Mouse (Mus musculus) limb, embryonic 15.5 days (tissue): Measurements from ENCODE around the gene Dclk3. TPM values are rescaled to one million over a fixed set of nuclear protein-coding genes. Genes with fewer than 3 reads are reported as not detected.
A peak's percentile ranks its signal among the peaks of the same experiment; 100 is the strongest.

Experiments used
- ATAC-seq: fragments of 200-750 bp; cut with Nextera tagmentation; 2 replicates; pipeline ENCODE4 v1.8.0; 2017; ENCODE audit warnings: low read depth, moderate TSS enrichment; ENCODE audit not compliant: insufficient number of reproducible peaks, low FRiP score, low TSS enrichment
- H3K27ac ChIP-seq: fragments of 300-500 bp; sonication (generic); 2 replicates; pipeline ENCODE4 v1.5.1; 2015; ENCODE audit warnings: moderate library complexity, mild to moderate bottlenecking, inconsistent platforms
- H3K27me3 ChIP-seq: fragments of 300-500 bp; sonication (generic); 2 replicates; pipeline ENCODE4 v1.6.1; 2015; ENCODE audit warnings: inconsistent platforms
- H3K36me3 ChIP-seq: fragments of 300-500 bp; sonication (generic); 2 replicates; pipeline ENCODE4 v1.6.1; 2015; ENCODE audit warnings: inconsistent platforms
- H3K4me1 ChIP-seq: fragments of 300-500 bp; sonication (generic); 2 replicates; pipeline ENCODE4 v1.6.1; 2015; ENCODE audit warnings: inconsistent platforms
- H3K4me2 ChIP-seq: fragments of 300-500 bp; sonication (generic); 2 replicates; pipeline ENCODE4 v1.6.1; 2015; ENCODE audit warnings: mild to moderate bottlenecking, inconsistent platforms
- H3K4me3 ChIP-seq: fragments of 300-500 bp; sonication (generic); 2 replicates; pipeline ENCODE4 v1.5.1; 2015; ENCODE audit warnings: mild to moderate bottlenecking, inconsistent platforms
- H3K9ac ChIP-seq: fragments of 300-500 bp; sonication (generic); 2 replicates; pipeline ENCODE4 v1.6.1; 2015; ENCODE audit warnings: inconsistent platforms
- H3K9me3 ChIP-seq: fragments of 300-500 bp; sonication (generic); 2 replicates; pipeline ENCODE4 v1.6.1; 2016; ENCODE audit warnings: inconsistent platforms
- WGBS: fragments of 180-500 bp; shearing (Covaris S2); methylation state at CpG from one replicate; pipeline ENCODE4 v1.1.7; 2015; 5-methylcytosine and 5-hydroxymethylcytosine counted together
- polyA plus RNA-seq: library from polyadenylated mRNA; unstranded; fragments of >200 nt; fragmentation: Nextera tagmentation; extraction: Ambion mirVana; gene quantifications from 2 replicates; pipeline ENCODE4 v1.2.1, GENCODE M21; 2015

The Dclk3 gene
- polyA plus RNA-seq, 1 experiment from 2014 or later, result 0.44 TPM

DNA sequence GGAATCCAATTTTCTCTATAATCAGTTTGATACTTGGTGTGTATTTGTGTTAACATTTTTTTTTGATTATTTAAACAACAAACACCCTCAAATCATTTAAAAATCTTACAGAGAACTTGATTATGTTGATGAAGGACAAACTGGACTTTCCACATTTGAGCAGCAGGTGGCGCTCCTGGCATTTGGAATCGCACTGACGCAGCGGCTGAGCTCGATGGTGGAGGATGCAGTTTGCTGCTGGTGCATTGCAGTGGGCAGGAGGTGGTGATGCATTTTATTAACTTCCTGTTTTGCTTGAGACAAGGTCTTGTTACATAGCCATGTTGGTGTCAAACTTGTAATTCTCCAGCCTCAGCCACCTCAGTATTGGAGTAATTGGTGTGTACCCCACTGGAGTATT lies 56.7 kb downstream of the Dclk3 start:
- under 1% methylated on average over 5 of the region's 5 CpGs for WGBS
- Histone ChIP-seq H3K36me3 (no peaks in the 10 kb centered on the region), H3K4me2 (no peak overlapping the region), H3K9ac (no peak overlapping the region), H3K9me3 (no peaks in the 10 kb centered on the region), H3K27me3 (0 out of 2 replicates have a peak, but pooled peaks cover 5% of the 10 kb centered on the region), H3K4me3 (no peak overlapping the region), H3K4me1 (no peaks in the 10 kb centered on the region), H3K27ac (no peak overlapping the region)
- no peak for ATAC-seq

- no peaks in the 10 kb centered on the region for H3K36me3 ChIP-seq
- ATAC-seq, result no peak
- 29% methylated on average over 9 of the region's 9 CpGs for WGBS
Observed at GRCm38 (mm10) chr9:111497074-111497811, 58.4 kb downstream of the Dclk3 start.

GRCm38 (mm10) chr9:111500211-111500610 lies 61.3 kb downstream of the Dclk3 start:
- ATAC-seq, result no peak
- H3K4me3 ChIP-seq, result no peak overlapping the region
- H3K27me3 ChIP-seq, result no peaks in the 10 kb centered on the region
- H3K9ac ChIP-seq, result no peak overlapping the region
- no peak overlapping the region for H3K4me2 ChIP-seq
- no peaks in the 10 kb centered on the region for H3K36me3 ChIP-seq
- no peaks in the 10 kb centered on the region for H3K9me3 ChIP-seq
- WGBS, result 79% methylated on average over 9 of the region's 9 CpGs
- no peaks in the 10 kb centered on the region for H3K4me1 ChIP-seq
- H3K27ac ChIP-seq, result no peak overlapping the region

More at GRCm38 (mm10) chr9:111497074-111497811, 58.4 kb downstream of the Dclk3 start:
- Histone ChIP-seq H3K4me2 (no peak overlapping the region), H3K27ac (no peak overlapping the region), H3K9me3 (no peaks in the 10 kb centered on the region), H3K4me1 (no peaks in the 10 kb centered on the region), H3K9ac (no peak overlapping the region), H3K27me3 (no peaks in the 10 kb centered on the region), H3K4me3 (no peak overlapping the region)

DNA sequence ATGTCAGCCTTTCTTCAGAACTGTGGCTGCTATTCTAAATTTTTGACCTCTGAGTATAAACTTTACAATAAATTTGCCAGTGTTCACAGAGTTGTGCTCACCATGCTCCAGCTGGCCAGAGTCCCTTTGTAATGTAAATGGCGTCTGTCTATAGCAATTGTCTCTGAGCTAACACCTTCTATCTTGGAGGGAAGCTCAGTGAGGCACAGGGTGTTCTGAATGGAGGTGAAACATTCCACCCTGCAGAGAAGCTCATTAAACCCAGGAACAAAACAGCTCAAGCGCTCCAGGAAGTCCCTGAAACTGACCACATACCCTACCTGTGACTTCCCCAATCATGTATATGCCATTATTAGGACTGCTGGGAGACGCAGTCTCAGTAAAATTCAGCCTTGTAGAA lies 67.2 kb downstream of the Dclk3 start:
- Histone ChIP-seq H3K4me2 (no peak overlapping the region), H3K9ac (no peak overlapping the region)
- WGBS, result 58% methylated on average over 3 of the region's 3 CpGs

DNA sequence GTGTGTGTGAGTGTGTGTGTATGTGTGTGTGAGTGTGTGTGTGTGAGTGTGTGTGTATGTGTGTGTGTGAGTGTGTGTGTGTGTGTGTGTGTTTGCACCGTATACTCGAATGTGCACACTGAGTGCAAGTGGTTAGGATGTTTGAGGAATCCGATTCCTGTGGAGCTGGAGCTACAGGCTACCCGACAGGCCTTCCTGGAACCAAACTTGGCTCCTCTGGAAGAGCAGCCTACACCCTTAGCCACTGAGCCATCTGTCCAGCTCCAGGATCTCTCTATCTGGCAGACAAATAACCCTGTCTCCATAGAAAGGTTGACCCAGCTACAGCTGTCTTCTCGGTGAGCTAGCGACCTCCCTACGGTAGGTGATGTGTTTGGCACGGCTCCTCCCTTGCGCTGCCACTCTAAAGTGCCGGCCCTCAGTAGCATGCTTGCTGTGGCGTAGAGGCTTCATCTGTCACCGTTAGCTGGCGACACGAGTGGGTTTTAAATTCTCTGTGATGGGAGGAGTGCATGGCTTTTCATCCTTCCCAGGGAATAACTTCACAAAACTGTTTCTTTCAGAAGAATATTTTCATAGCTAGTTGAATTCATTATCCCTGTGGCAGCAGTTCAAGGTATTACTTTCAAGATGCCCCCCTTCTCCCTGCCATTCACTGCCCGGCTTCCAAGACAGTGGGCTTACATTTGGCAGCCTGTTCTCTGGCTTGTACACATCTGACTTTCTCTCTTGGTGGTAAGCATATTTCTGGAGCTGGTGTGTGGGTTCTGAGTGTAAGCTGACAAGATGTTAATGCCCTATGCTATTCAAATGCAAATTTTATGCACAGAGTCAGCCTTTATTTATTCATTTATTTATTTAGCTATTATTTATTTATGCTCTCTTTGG lies 75.9 kb downstream of the Dclk3 start:
- Histone ChIP-seq H3K4me3 (no peak overlapping the region), H3K4me1 (no peaks in the 10 kb centered on the region), H3K27ac (no peak overlapping the region), H3K9me3 (no peaks in the 10 kb centered on the region), H3K9ac (no peak overlapping the region), H3K4me2 (no peak overlapping the region), H3K27me3 (no peaks in the 10 kb centered on the region), H3K36me3 (no peaks in the 10 kb centered on the region)
- WGBS, result 71% methylated on average over 15 of the region's 15 CpGs
- ATAC-seq, result no peak

More for the DNA sequence above, 67.2 kb downstream of the Dclk3 start:
- Histone ChIP-seq H3K27ac (no peak overlapping the region), H3K36me3 (no peaks in the 10 kb centered on the region), H3K9me3 (no peaks in the 10 kb centered on the region), H3K27me3 (no peaks in the 10 kb centered on the region), H3K4me3 (no peak overlapping the region), H3K4me1 (no peaks in the 10 kb centered on the region)
- no peak for ATAC-seq

GRCm38 (mm10) chr9:111515536-111515935 lies 76.7 kb downstream of the Dclk3 start:
- H3K9ac ChIP-seq, result no peak overlapping the region
- no peaks in the 10 kb centered on the region for H3K4me1 ChIP-seq
- H3K27me3 ChIP-seq, result no peaks in the 10 kb centered on the region
- ATAC-seq, result no peak
- no peak overlapping the region for H3K27ac ChIP-seq
- H3K36me3 ChIP-seq, result no peaks in the 10 kb centered on the region
- H3K4me2 ChIP-seq, result no peak overlapping the region
- 89% methylated on average over 3 of the region's 3 CpGs for WGBS
- H3K4me3 ChIP-seq, result no peak overlapping the region
- H3K9me3 ChIP-seq, result no peaks in the 10 kb centered on the region

- Histone ChIP-seq H3K9me3 (no peaks in the 10 kb centered on the region), H3K4me1 (no peaks in the 10 kb centered on the region), H3K27ac (no peak overlapping the region), H3K4me3 (no peak overlapping the region), H3K4me2 (no peak overlapping the region), H3K27me3 (no peaks in the 10 kb centered on the region), H3K36me3 (no peaks in the 10 kb centered on the region), H3K9ac (no peak overlapping the region)
- 89% methylated on average over 7 of the region's 7 CpGs for WGBS
- ATAC-seq, result no peak
Observed at GRCm38 (mm10) chr9:111522226-111522625, 83.3 kb downstream of the Dclk3 start.

GRCm38 (mm10) chr9:111523111-111523510 lies 84.2 kb downstream of the Dclk3 start:
- ATAC-seq, result no peak
- Histone ChIP-seq H3K9ac (no peak overlapping the region), H3K9me3 (no peaks in the 10 kb centered on the region), H3K27ac (no peak overlapping the region), H3K4me2 (no peak overlapping the region), H3K4me3 (no peak overlapping the region), H3K36me3 (no peaks in the 10 kb centered on the region), H3K27me3 (no peaks in the 10 kb centered on the region), H3K4me1 (no peaks in the 10 kb centered on the region)
- WGBS, result 95% methylated on average over 11 of the region's 11 CpGs

DNA sequence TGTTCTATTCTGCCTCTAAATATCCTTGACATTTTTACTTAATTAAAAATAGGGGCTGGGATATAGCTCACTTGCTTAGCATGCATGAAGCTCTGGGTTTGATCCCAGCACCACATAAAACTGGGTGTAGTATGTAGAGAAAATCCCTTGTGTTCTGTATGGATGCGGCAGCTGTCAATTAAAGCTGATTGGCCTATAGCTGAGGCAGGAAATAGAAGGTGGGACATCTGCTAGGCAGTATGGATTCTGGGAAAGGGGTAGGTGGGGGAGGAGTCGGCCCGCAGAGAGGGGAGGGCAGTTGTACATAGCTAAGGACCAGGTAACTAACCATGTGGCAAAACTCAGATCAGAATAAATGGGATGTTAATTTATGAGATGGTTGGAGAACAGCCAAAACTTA lies 85.0 kb downstream of the Dclk3 start:
- Histone ChIP-seq H3K36me3 (no peaks in the 10 kb centered on the region), H3K27ac (no peak overlapping the region), H3K4me3 (no peak overlapping the region), H3K9me3 (no peaks in the 10 kb centered on the region), H3K9ac (no peak overlapping the region), H3K4me1 (no peaks in the 10 kb centered on the region), H3K4me2 (no peak overlapping the region), H3K27me3 (no peaks in the 10 kb centered on the region)
- WGBS, result 92% methylated on average over 3 of the region's 3 CpGs
- no peak for ATAC-seq

GRCm38 (mm10) chr9:111534744-111535423 lies 96.0 kb downstream of the Dclk3 start:
- Histone ChIP-seq H3K36me3 (no peaks in the 10 kb centered on the region), H3K4me3 (no peak overlapping the region), H3K27me3 (no peaks in the 10 kb centered on the region), H3K9ac (no peak overlapping the region), H3K9me3 (no peaks in the 10 kb centered on the region), H3K4me1 (no peaks in the 10 kb centered on the region), H3K4me2 (no peak overlapping the region), H3K27ac (0 out of 2 replicates have a peak overlapping the region, but pooled peaks have one; percentile 1)
- ATAC-seq, result no peak
- 35% methylated on average over 7 of the region's 7 CpGs for WGBS

- H3K4me2 ChIP-seq, result no peak overlapping the region
- H3K27me3 ChIP-seq, result no peaks in the 10 kb centered on the region
- ATAC-seq, result no peak
- no peak overlapping the region for H3K27ac ChIP-seq
- no peaks in the 10 kb centered on the region for H3K36me3 ChIP-seq
- H3K9ac ChIP-seq, result no peak overlapping the region
- 69% methylated on average over 8 of the region's 8 CpGs for whole genome bisulfite sequencing
- H3K4me1 ChIP-seq, result no peaks in the 10 kb centered on the region
- H3K9me3 ChIP-seq, result no peaks in the 10 kb centered on the region
- no peak overlapping the region for H3K4me3 ChIP-seq
Observed at GRCm38 (mm10) chr9:111535445-111536064, 96.7 kb downstream of the Dclk3 start.
